Mouse (Mus musculus) left cerebral cortex, postnatal 14 days (tissue): ENCODE measurements around the gene Foxn2. TPM values are rescaled to one million over a fixed set of nuclear protein-coding genes. Genes with fewer than 3 reads are reported as not detected.
A peak's percentile ranks its signal among the peaks of the same experiment; 100 is the strongest.
"Not testable (repeated sequence)": the region's sequence is repeated elsewhere in the genome, so short reads cannot be mapped to it uniquely, and the experiment has no call there.

Source experiments
- DNase-seq, 2 experiments: peaks; one replicate each; pipeline ENCODE4 v3.0.0; 2021 to 2022; ENCODE audit warnings: low spot score in 2 of 2, mixed read lengths in 1 of 2
- intact Hi-C: fragments of 180-260 bp; cut with DNase I; formaldehyde crosslinking; loops from one replicate; pipeline ENCODE4 v1.15.1; 2025
- long read RNA-seq, 2 experiments: library from polyadenylated mRNA; stranded (forward); transcript quantifications; one replicate each; pipeline ENCODE4 v2.0.0; 2021
- total RNA-seq, 2 experiments: library from RNA; stranded (reverse); gene quantifications; 2 replicates each; pipeline ENCODE4 v1.2.3; 2021

The Foxn2 gene
- 10 to 100 TPM; 11.5 to 12.1 TPM for total RNA-seq
- long read RNA-seq, experiment 1, full-length matches to known transcripts, result 4 of 7 reads
- long read RNA-seq, experiment 1, partial matches to known transcripts, result 1 of 7 reads
- long read RNA-seq, experiment 1, other reads (novel, unspliced or antisense), result 2 of 7 reads
- long read RNA-seq, experiment 2, full-length matches to known transcripts, result 1 of 7 reads
- long read RNA-seq, experiment 2, partial matches to known transcripts, result 0 of 7 reads
- long read RNA-seq, experiment 2, other reads (novel, unspliced or antisense), result 6 of 7 reads

- DNase-seq, result peak; percentile 82 to 89
- intact Hi-C loops, result loop anchor here (2.0 to 10.0 kb wide), 3 partner anchors 70 to 376 kb away; partner anchors contain the start of gene Fbxo11
Measured at GRCm38 (mm10) chr17:88440285-88441000, at the start of gene Foxn2. Gene Foxn2, plus strand, starts transcription at chr17:88440711.

GRCm38 (mm10) chr17:88397501-88397900 is 43.0 kb upstream of the Foxn2 start:
- intact Hi-C loops, result no loop called here
- no peak for DNase-seq

GRCm38 (mm10) chr17:88398090-88398489 is 42.4 kb upstream of the Foxn2 start:
- intact Hi-C loops, result no loop called here
- no peak for DNase-seq

GRCm38 (mm10) chr17:88398854-88399253 is 41.7 kb upstream of the Foxn2 start:
- no peak for DNase-seq
- intact Hi-C loops, result no loop called here

- intact Hi-C loops, result no loop called here
- no peak for DNase-seq
Measured at GRCm38 (mm10) chr17:88400122-88400521, 40.4 kb upstream of the Foxn2 start.

GRCm38 (mm10) chr17:88400702-88401475 is 39.6 kb upstream of the Foxn2 start:
- intact Hi-C loops, result no loop called here
- DNase-seq, result no peak

GRCm38 (mm10) chr17:88403269-88403668 is 37.2 kb upstream of the Foxn2 start:
- intact Hi-C loops, result no loop called here

GRCm38 (mm10) chr17:88404471-88404870 is 36.0 kb upstream of the Foxn2 start:
- no peak for DNase-seq
- intact Hi-C loops, result no loop called here

More at GRCm38 (mm10) chr17:88403269-88403668, 37.2 kb upstream of the Foxn2 start:
- no peak for DNase-seq

- intact Hi-C loops, result no loop called here
- no peak for DNase-seq
Measured at GRCm38 (mm10) chr17:88405076-88405475, 35.4 kb upstream of the Foxn2 start.

- no peak for DNase-seq
- intact Hi-C loops, result no loop called here
Measured at GRCm38 (mm10) chr17:88409706-88410105, 30.8 kb upstream of the Foxn2 start.

- DNase-seq, result no peak
- intact Hi-C loops, result no loop called here
Measured at GRCm38 (mm10) chr17:88413155-88413836, 27.2 kb upstream of the Foxn2 start.

GRCm38 (mm10) chr17:88420426-88420825 is 20.1 kb upstream of the Foxn2 start:
- intact Hi-C loops, result no loop called here
- no peak for DNase-seq

- no peak for DNase-seq
- intact Hi-C loops, result no loop called here
Measured at GRCm38 (mm10) chr17:88421246-88421645, 19.3 kb upstream of the Foxn2 start.

GRCm38 (mm10) chr17:88430719-88431118 is 9.8 kb upstream of the Foxn2 start:
- no peak for DNase-seq
- intact Hi-C loops, result no loop called here

- no peak for DNase-seq
- intact Hi-C loops, result no loop called here
Measured at GRCm38 (mm10) chr17:88431486-88431885, 9.0 kb upstream of the Foxn2 start.

GRCm38 (mm10) chr17:88431987-88432386 is 8.5 kb upstream of the Foxn2 start:
- DNase-seq, result no peak
- intact Hi-C loops, result no loop called here

- intact Hi-C loops, result no loop called here
- DNase-seq, result no peak
Measured at GRCm38 (mm10) chr17:88435322-88435721, 5.2 kb upstream of the Foxn2 start.

GRCm38 (mm10) chr17:88436284-88436683 is 4.2 kb upstream of the Foxn2 start:
- intact Hi-C loops, result no loop called here
- no peak for DNase-seq

- DNase-seq, intact Hi-C loops: not testable (repeated sequence)
Measured at GRCm38 (mm10) chr17:88436749-88437148, 3.8 kb upstream of the Foxn2 start.

- intact Hi-C loops, result no loop called here
- DNase-seq, result no peak
Measured at GRCm38 (mm10) chr17:88437391-88437790, 3.1 kb upstream of the Foxn2 start.
